Mouse (Mus musculus) liver, embryonic 14.5 days (tissue): ENCODE data around the gene Aamp. TPM values are rescaled to one million over a fixed set of nuclear protein-coding genes. Genes with fewer than 3 reads are reported as not detected.
A peak's percentile ranks its signal among the peaks of the same experiment; 100 is the strongest.

ENCODE experiments used
- ATAC-seq: fragments of 200-750 bp; cut with Nextera tagmentation; 2 replicates; pipeline ENCODE4 v1.8.0; 2017; ENCODE audit warnings: moderate number of reproducible peaks, mild to moderate bottlenecking, moderate library complexity; ENCODE audit not compliant: insufficient read depth
- DNase-seq, 3 experiments: peaks; one replicate each; pipeline ENCODE4 v3.0.0-alpha.2; 2012 to 2013; ENCODE audit warnings: low read depth in 3 of 3, low spot score in 3 of 3
- H3K27ac ChIP-seq: fragments of 300-500 bp; sonication (generic); 2 replicates; pipeline ENCODE4 v1.5.1; 2014; ENCODE audit warnings: moderate library complexity, mild to moderate bottlenecking, control low read depth, inconsistent platforms
- H3K27me3 ChIP-seq: fragments of 300-500 bp; sonication (generic); 2 replicates; pipeline ENCODE4 v1.6.1; 2014; ENCODE audit warnings: mild to moderate bottlenecking, low read length, moderate library complexity; ENCODE audit not compliant: control insufficient read depth, insufficient read depth
- H3K36me3 ChIP-seq: fragments of 300-500 bp; sonication (generic); replicated peaks from 2 replicates; pipeline ENCODE4 v1.6.1; 2014; ENCODE audit warnings: low read depth; ENCODE audit not compliant: control insufficient read depth, insufficient read depth
- H3K4me1 ChIP-seq, 2 experiments: fragments of 200-500 bp in 1 of 2; fragments of 300-500 bp in 1 of 2; sonication (generic) in 1 of 2; replicated peaks; 2 replicates each; pipeline ENCODE4 v1.6.1; 2012 to 2014; ENCODE audit warnings: antibody characterized with exemption in 1 of 2, inconsistent platforms in 1 of 2, low read length in 1 of 2; ENCODE audit not compliant: control insufficient read depth in 2 of 2, insufficient read depth in 2 of 2
- H3K4me2 ChIP-seq: fragments of 300-500 bp; sonication (generic); 2 replicates; pipeline ENCODE4 v1.6.1; 2014; ENCODE audit warnings: low read depth, mild to moderate bottlenecking, control low read depth, moderate library complexity
- H3K4me3 ChIP-seq, 2 experiments: fragments of 200-500 bp in 1 of 2; fragments of 300-500 bp in 1 of 2; sonication (generic) in 1 of 2; 2 replicates each; pipeline ENCODE4 v1.5.1; 2012 to 2014; ENCODE audit warnings: low read depth in 2 of 2, low read length in 2 of 2, mild to moderate bottlenecking in 2 of 2, control low read depth in 1 of 2, inconsistent platforms in 1 of 2, moderate library complexity in 1 of 2; ENCODE audit not compliant: insufficient read depth in 1 of 2
- H3K9ac ChIP-seq: fragments of 300-500 bp; sonication (generic); replicated peaks from 2 replicates; pipeline ENCODE4 v1.6.1; 2014; ENCODE audit warnings: mild to moderate bottlenecking, control low read depth, moderate library complexity
- H3K9me3 ChIP-seq: fragments of 300-500 bp; sonication (generic); 2 replicates; pipeline ENCODE4 v1.6.1; 2016; ENCODE audit warnings: low read length, mixed read lengths; ENCODE audit not compliant: control insufficient read depth
- CTCF ChIP-seq: IDR thresholded peaks from 2 replicates; pipeline ENCODE4 v1.5.1; 2016; ENCODE audit warnings: antibody characterized with exemption, low read depth, control low read depth
- EP300 ChIP-seq: IDR thresholded peaks from 2 replicates; pipeline ENCODE4 v1.6.1; 2016; ENCODE audit warnings: antibody characterized with exemption, low read depth
- WGBS: fragments of 180-500 bp; shearing (Covaris S2); extraction: QIAGEN DNeasy Blood & Tissue Kit; methylation state at CpG from one replicate; pipeline ENCODE4 v1.1.7; 2014; ENCODE audit not compliant: insufficient replicate concordance; 5-methylcytosine and 5-hydroxymethylcytosine counted together
- polyA plus RNA-seq, 2 experiments: library from polyadenylated mRNA; depleted of rRNA in 1 of 2; stranded (reverse) in 1 of 2; unstranded in 1 of 2; fragments of >200 nt; fragmentation: Nextera tagmentation in 1 of 2; extraction: Ambion mirVana in 1 of 2; gene quantifications; 2 replicates each; pipeline versions ENCODE4 v1.2.1 to v1.2.3; 2012 to 2014

The Aamp gene
- polyA plus RNA-seq, 2 experiments = 55.8 to 84.4 TPM

DNA sequence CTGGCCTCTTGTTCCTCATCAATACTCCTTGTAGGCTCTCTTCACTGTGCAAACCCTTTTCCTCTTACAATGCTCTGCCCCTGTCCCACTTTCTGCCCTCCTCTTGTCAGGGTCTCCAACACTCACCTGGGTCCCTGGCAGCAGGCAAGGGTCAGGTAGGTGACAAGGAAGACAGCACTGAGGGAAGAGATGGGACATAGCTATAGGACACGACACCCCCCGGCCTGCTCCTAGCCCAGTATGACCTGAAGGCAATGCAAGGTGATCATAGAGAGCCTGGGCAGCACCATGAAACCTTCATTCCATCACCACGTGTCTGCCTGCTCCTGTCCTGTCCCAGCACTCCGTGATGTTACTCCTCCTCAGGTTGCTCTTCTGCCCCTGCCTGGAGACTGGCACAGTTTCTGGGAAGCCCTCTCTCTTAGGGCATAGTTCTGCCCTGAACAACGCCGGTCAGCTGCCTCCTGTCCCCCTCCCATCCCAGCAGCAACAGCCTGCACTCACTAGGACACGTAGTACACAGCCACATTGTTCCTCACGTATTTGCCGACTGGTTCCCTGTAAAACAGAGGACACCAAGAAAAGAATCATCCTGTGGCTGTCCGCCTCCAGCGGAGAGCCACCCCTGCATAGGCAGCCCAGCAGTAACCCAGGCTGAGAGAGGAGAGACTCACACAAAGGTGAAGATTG is 7.9 kb upstream of the Aamp start:
- 81% methylated on average over 11 of the region's 11 CpGs for WGBS
- H3K4me1 ChIP-seq = peaks cover 36 to 39% of the 10 kb centered on the region in 2 experiments
- H3K36me3 ChIP-seq = peaks cover 4% of the 10 kb centered on the region; the same call in 1 of the 2 replicates
- H3K4me2 ChIP-seq = no peak overlapping the region
- no peak for TF ChIP-seq CTCF
- TF ChIP-seq EP300 = no peak
- H3K27me3 ChIP-seq = no peaks in the 10 kb centered on the region
- H3K9me3 ChIP-seq = no peaks in the 10 kb centered on the region
- H3K27ac ChIP-seq = no peak overlapping the region
- no peak overlapping the region for H3K4me3 ChIP-seq
- H3K9ac ChIP-seq = no peak overlapping the region
- no peak for ATAC-seq
- no peak for DNase-seq

DNA sequence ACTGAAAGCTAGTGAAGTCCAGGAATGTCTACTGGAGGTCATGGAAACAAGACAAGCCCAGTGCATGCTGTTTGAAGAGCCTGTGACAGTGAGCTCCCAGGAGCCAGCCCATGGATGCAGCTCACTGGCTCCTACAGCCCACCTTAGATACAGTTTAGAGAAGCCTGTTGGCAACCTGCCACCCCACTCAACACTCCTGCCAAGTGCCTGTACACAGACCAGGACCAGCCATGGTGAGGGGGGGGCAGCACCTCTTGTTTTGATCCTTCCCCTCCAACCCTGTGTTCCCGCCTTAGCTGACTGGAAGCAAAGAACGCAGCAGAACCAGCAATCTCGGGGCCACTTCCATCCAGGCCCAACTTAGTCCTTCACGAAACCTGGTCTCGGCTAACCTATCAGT is 5.6 kb upstream of the Aamp start:
- no peak overlapping the region for H3K27ac ChIP-seq

DNA sequence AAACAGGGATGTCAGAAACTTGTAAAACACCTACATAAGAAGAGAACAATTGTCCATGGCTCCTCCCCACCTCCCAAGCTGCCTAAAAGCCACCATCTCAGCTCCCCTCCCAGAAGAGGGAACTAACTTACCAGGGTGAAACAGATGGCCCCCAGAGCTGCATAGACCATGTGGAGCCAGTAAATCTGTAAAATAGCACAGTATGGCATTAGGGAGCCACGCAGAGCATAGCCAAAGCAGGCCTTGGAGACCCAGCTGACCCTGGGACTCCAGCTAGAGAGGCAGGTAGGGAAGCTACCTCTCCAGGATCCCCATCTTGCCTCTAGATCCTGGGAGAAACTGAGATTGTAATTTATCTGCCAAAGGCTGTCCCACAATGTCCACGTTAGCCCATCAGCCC is 5.2 kb upstream of the Aamp start:
- H3K4me2 ChIP-seq = no peak overlapping the region
- peaks cover 17 to 18% of the 10 kb centered on the region in 2 experiments for H3K4me1 ChIP-seq
- no peak overlapping the region for H3K4me3 ChIP-seq
- peaks cover 4% of the 10 kb centered on the region; the same call in 1 of the 2 replicates for H3K36me3 ChIP-seq
- no peak for ATAC-seq
- DNase-seq = no peak
- WGBS = 63% methylated on average over 2 of the region's 2 CpGs
- no peak for TF ChIP-seq CTCF
- TF ChIP-seq EP300 = no peak
- no peak overlapping the region for H3K27ac ChIP-seq
- no peaks in the 10 kb centered on the region for H3K27me3 ChIP-seq
- H3K9ac ChIP-seq = no peak overlapping the region
- no peaks in the 10 kb centered on the region for H3K9me3 ChIP-seq

More for the DNA sequence above, 5.6 kb upstream of the Aamp start:
- no peak overlapping the region for H3K9ac ChIP-seq
- no peak overlapping the region for H3K4me2 ChIP-seq
- H3K36me3 ChIP-seq = peaks cover 4% of the 10 kb centered on the region; the same call in 1 of the 2 replicates
- no peak for DNase-seq
- no peaks in the 10 kb centered on the region for H3K27me3 ChIP-seq
- H3K9me3 ChIP-seq = no peaks in the 10 kb centered on the region
- WGBS = 81% methylated on average over 5 of the region's 5 CpGs
- ATAC-seq = no peak
- H3K4me3 ChIP-seq = no peak overlapping the region
- H3K4me1 ChIP-seq = peaks cover 21 to 22% of the 10 kb centered on the region in 2 experiments
- TF ChIP-seq CTCF = no peak
- no peak for TF ChIP-seq EP300

DNA sequence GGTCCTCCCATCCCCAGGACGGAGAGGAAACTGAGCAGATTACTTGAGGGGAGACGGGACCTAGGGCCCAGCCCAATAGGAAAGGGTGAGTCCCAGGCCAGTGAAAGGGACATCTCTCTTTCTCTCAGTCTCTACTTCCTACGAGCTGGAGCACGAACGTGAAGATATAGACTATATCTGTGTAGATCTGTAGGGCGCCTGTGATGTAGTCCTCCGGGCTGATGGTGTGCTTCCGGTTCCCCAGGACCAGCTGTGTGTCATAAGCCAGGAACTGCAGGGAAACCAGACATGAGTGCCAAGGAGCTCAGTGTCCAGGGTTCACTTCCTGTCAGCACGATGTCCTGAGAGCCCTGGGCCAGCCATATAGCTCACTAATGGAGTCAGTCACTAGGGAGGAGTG is 4.7 kb upstream of the Aamp start:
- Histone ChIP-seq H3K4me1 (peaks cover 14% of the 10 kb centered on the region in 2 experiments), H3K9ac (no peak overlapping the region), H3K9me3 (no peaks in the 10 kb centered on the region), H3K27ac (no peak overlapping the region), H3K4me2 (no peak overlapping the region), H3K36me3 (peaks cover 4% of the 10 kb centered on the region; the same call in 1 of the 2 replicates), H3K4me3 (no peak overlapping the region), H3K27me3 (no peaks in the 10 kb centered on the region)
- WGBS = 69% methylated on average over 9 of the region's 9 CpGs
- DNase-seq = no peak
- no peak for TF ChIP-seq CTCF
- no peak for TF ChIP-seq EP300
- ATAC-seq = no peak

DNA sequence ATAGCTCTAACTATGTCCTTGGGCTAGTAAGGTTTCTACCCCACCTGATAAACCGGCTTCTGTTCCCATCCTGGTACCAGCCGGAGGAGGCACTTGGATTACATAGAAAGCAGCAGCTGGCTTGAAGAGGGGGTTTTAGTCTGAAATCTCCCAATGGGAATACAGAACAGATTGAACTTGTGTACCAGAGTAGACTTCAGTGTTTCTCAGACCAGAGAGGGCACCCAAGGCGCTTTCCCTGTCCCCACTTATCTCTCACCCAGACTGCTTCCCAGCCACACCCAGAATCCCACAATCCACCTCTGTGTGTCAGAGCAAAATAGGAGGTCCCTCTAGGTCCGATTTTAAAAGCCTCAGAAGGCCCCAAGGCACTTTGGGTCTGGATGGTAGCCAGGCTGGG is 3.8 kb upstream of the Aamp start:
- TF ChIP-seq EP300 (no peak), CTCF (no peak)
- Histone ChIP-seq H3K4me3 (no peak overlapping the region), H3K4me1 (peaks cover 17 to 18% of the 10 kb centered on the region in 2 experiments), H3K27ac (peak overlapping the region; percentile 27), H3K27me3 (no peaks in the 10 kb centered on the region), H3K36me3 (peaks cover 4% of the 10 kb centered on the region; the same call in 1 of the 2 replicates), H3K9ac (0 out of 2 replicates have a peak overlapping the region, but pooled peaks have one; percentile 23), H3K9me3 (no peaks in the 10 kb centered on the region), H3K4me2 (peak overlapping the region; percentile 22)
- no peak for ATAC-seq
- 49% methylated on average over 4 of the region's 4 CpGs for WGBS
- DNase-seq = peak in 1 of 3 experiments; percentile 17
